20 mouse cellular contexts compared by ENCODE assay signal in the genomic region with DNA sequence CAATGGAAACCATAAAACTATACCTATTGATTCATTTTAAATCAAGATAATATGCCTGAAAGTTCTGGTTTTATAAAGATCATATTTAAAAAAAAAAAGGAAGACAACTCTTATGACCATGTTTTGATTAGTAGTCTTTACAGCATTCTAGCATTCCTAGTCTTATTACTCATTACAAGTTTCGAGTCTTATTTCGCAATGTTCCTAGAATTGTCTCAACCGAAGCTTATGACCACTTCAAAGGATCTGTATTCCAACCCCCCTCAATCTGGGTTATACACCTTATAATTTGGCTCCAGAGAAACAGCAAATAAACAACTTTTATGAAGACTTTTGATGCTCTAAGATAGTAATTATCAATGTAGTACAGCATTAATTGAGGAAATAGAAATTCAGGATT.
"Had no signal": no experiment of that assay in that cellular context is flagged by ENCODE, and none has a peak within 500 bp of the region (broad histone marks: within the 10 kb centered on the region; RNA-seq: fewer than 3 reads in every experiment).

No protein-coding gene starts in this region.

- H3K4me2 ChIP-seq: limb, embryonic 13.5 days; liver, embryonic 12.5 days; liver, embryonic 15.5 days; lung, embryonic 14.5 days; midbrain, embryonic 13.5 days had no signal

- DNase-seq: kidney, adult 9 months; kidney, postnatal 14 days; layer of hippocampus, adult 9-11 months; liver; lung, embryonic 14.5 days; lung, postnatal 10 days; lung, postnatal 36 days; right cerebral cortex, postnatal 4 days; thymus, adult 2 months; thymus, postnatal 25 days had no signal

- H3K36me3 ChIP-seq: limb, embryonic 10.5 days; limb, embryonic 13.5 days; liver, embryonic 12.5 days; liver, embryonic 15.5 days; midbrain, embryonic 10.5 days; midbrain, embryonic 13.5 days had no signal

- H3K9ac ChIP-seq: limb, embryonic 13.5 days; liver, embryonic 12.5 days; liver, embryonic 15.5 days; lung, embryonic 14.5 days; midbrain, embryonic 13.5 days had no signal

- H3K9me3 ChIP-seq: limb, embryonic 10.5 days; limb, embryonic 13.5 days; liver, embryonic 12.5 days; liver, embryonic 15.5 days; megakaryocyte, embryonic 14.5 days; midbrain, embryonic 10.5 days; midbrain, embryonic 13.5 days had no signal

- H3K4me3 ChIP-seq: layer of hippocampus, adult 2 months; limb, embryonic 10.5 days; limb, embryonic 13.5 days; liver, embryonic 12.5 days; liver, embryonic 15.5 days; megakaryocyte, embryonic 14.5 days; midbrain, embryonic 10.5 days; midbrain, embryonic 13.5 days had no signal

- H3K4me1 ChIP-seq: limb, embryonic 13.5 days; liver, embryonic 12.5 days; liver, embryonic 15.5 days; megakaryocyte, embryonic 14.5 days; midbrain, embryonic 10.5 days; midbrain, embryonic 13.5 days had no signal

- H3K27me3 ChIP-seq: limb, embryonic 13.5 days; midbrain, embryonic 13.5 days had no signal

- H3K27ac ChIP-seq: layer of hippocampus, adult 2 months; limb, embryonic 10.5 days; limb, embryonic 13.5 days; liver, embryonic 12.5 days; liver, embryonic 15.5 days; midbrain, embryonic 10.5 days; midbrain, embryonic 13.5 days; stomach, postnatal 0 days had no signal

- ATAC-seq: liver, embryonic 12.5 days; midbrain, embryonic 13.5 days; midbrain, embryonic 16.5 days had no signal
